Mouse (Mus musculus) liver, embryonic 14.5 days (tissue): ENCODE measurements at regions not wholly inside any gene's neighbourhood (a gene's known extent, or its start where the extent isn't known, plus 50 kb on each side); places are given as distances from the start of the nearest gene placed in this dataset.

Source experiments
- CTCF ChIP-seq: IDR thresholded peaks from 2 replicates; pipeline ENCODE4 v1.5.1; 2016; ENCODE audit warnings: antibody characterized with exemption, low read depth, control low read depth
- EP300 ChIP-seq: IDR thresholded peaks from 2 replicates; pipeline ENCODE4 v1.6.1; 2016; ENCODE audit warnings: antibody characterized with exemption, low read depth

- TF ChIP-seq CTCF = no peak
- no peak for TF ChIP-seq EP300
Observed at GRCm38 (mm10) chr15:88379951-88380623, 220.0 kb upstream of the Zdhhc25 start.
